Mouse (Mus musculus) myocyte (in vitro differentiated cells): ENCODE measurements at regions not wholly inside any gene's neighbourhood (a gene's known extent, or its start where the extent isn't known, plus 50 kb on each side); places are given as distances from the start of the nearest gene placed in this dataset.

Experiments used
- H3K27me3 ChIP-seq: one replicate; pipeline ENCODE4 v1.6.1; 2011; ENCODE audit not compliant: control insufficient read depth, insufficient read depth, insufficient read length
- H3K36me3 ChIP-seq: one replicate; pipeline ENCODE4 v1.6.1; 2011; ENCODE audit not compliant: control insufficient read depth, insufficient read depth
- H3K4me2 ChIP-seq: one replicate; pipeline ENCODE4 v1.6.1; 2011; ENCODE audit warnings: low read depth, control low read depth
- H3K4me3 ChIP-seq: one replicate; pipeline ENCODE4 v1.5.1; 2011; ENCODE audit warnings: mild to moderate bottlenecking, control low read depth, moderate library complexity
- H3K79me2 ChIP-seq: one replicate; pipeline ENCODE4 v1.6.1; 2011; ENCODE audit not compliant: control insufficient read depth, insufficient read depth
- H3ac ChIP-seq: one replicate; pipeline ENCODE4 v1.6.1; 2011; ENCODE audit not compliant: control insufficient read depth, insufficient read length
- CEBPB ChIP-seq: IDR thresholded peaks from 2 replicates; pipeline ENCODE4 v1.6.1; 2011; ENCODE audit warnings: mild to moderate bottlenecking, moderate library complexity; ENCODE audit not compliant: poor library complexity, insufficient read depth, severe bottlenecking
- E2F4 ChIP-seq: IDR thresholded peaks from one replicate; pipeline ENCODE4 v1.6.1; 2011; ENCODE audit warnings: mild to moderate bottlenecking, control low read depth, moderate library complexity; ENCODE audit not compliant: insufficient read depth
- MAX ChIP-seq: IDR thresholded peaks from one replicate; pipeline ENCODE4 v1.6.1; 2011; ENCODE audit warnings: low read depth, mild to moderate bottlenecking, control low read depth
- MYOD1 ChIP-seq, 3 experiments: IDR thresholded peaks; one replicate each; pipeline ENCODE4 v1.6.1; 2011; ENCODE audit warnings: control low read depth in 2 of 3, low read depth in 2 of 3, mild to moderate bottlenecking in 2 of 3, moderate library complexity in 1 of 3; ENCODE audit not compliant: insufficient read length in 2 of 3, control insufficient read depth in 1 of 3
- MYOG ChIP-seq, 3 experiments: IDR thresholded peaks; one replicate each; pipeline ENCODE4 v1.6.1; 2011; ENCODE audit warnings: control low read depth in 2 of 3, low read depth in 2 of 3, mild to moderate bottlenecking in 2 of 3; ENCODE audit not compliant: insufficient read length in 2 of 3, control insufficient read depth in 1 of 3, insufficient read depth in 1 of 3
- POLR2A ChIP-seq: IDR thresholded peaks from one replicate; pipeline ENCODE4 v1.6.1; 2011; ENCODE audit warnings: low read depth, mild to moderate bottlenecking, control low read depth, moderate library complexity; ENCODE audit not compliant: insufficient read length
- POLR2AphosphoS2 ChIP-seq: IDR thresholded peaks from one replicate; pipeline ENCODE4 v1.6.1; 2011; ENCODE audit warnings: low read depth, control low read depth; ENCODE audit not compliant: insufficient read length
- REST ChIP-seq: IDR thresholded peaks from one replicate; pipeline ENCODE4 v1.6.1; 2011; ENCODE audit warnings: mild to moderate bottlenecking, control low read depth, moderate library complexity; ENCODE audit not compliant: insufficient read depth, insufficient read length
- SRF ChIP-seq: IDR thresholded peaks from one replicate; pipeline ENCODE4 v1.6.1; 2011; ENCODE audit warnings: low read depth; ENCODE audit not compliant: control insufficient read depth, insufficient read length
- TCF12 ChIP-seq: IDR thresholded peaks from one replicate; pipeline ENCODE4 v1.6.1; 2011; ENCODE audit warnings: mild to moderate bottlenecking, control low read depth; ENCODE audit not compliant: poor library complexity, insufficient read depth, severe bottlenecking
- TCF3 ChIP-seq: IDR thresholded peaks from one replicate; pipeline ENCODE4 v1.6.1; 2011; ENCODE audit warnings: low read depth, control low read depth; ENCODE audit not compliant: insufficient read length
- USF1 ChIP-seq: IDR thresholded peaks from one replicate; pipeline ENCODE4 v1.6.1; 2011; ENCODE audit warnings: low read depth, mild to moderate bottlenecking, control low read depth, moderate library complexity

GRCm38 (mm10) chr13:56021716-56022115 lies 114.4 kb downstream of the H2afy start:
- H3ac ChIP-seq = no peak overlapping the region
- H3K36me3 ChIP-seq = no peaks in the 10 kb centered on the region
- H3K4me2 ChIP-seq = no peak overlapping the region
- TF ChIP-seq MYOG (IDR thresholded peaks at IDR 0.05; ENCODE audit: control insufficient read depth in 1 of 3, insufficient read depth in 1 of 3, insufficient read length in 2 of 3, low read depth in 2 of 3) (no peak), MAX (no peak), POLR2AphosphoS2 (no peak), USF1 (no peak), E2F4 (no peak)
- H3K4me3 ChIP-seq = no peak overlapping the region
- H3K27me3 ChIP-seq = no peaks in the 10 kb centered on the region
- no peaks in the 10 kb centered on the region for H3K79me2 ChIP-seq

- H3K36me3 ChIP-seq = no peaks in the 10 kb centered on the region
- H3K79me2 ChIP-seq = no peaks in the 10 kb centered on the region
- H3ac ChIP-seq = no peak overlapping the region
- no peak overlapping the region for H3K4me3 ChIP-seq
- H3K27me3 ChIP-seq = no peaks in the 10 kb centered on the region
- H3K4me2 ChIP-seq = no peak overlapping the region
- no peak for TF ChIP-seq TCF3
- TF ChIP-seq TCF12 = no peak
- TF ChIP-seq REST = no peak
- no peak for TF ChIP-seq MAX
These were observed 122.2 kb downstream of the H2afy start for GRCm38 (mm10) chr13:56014006-56014405.

- H3ac ChIP-seq = no peak overlapping the region
- TF ChIP-seq TCF3 (no peak), MYOD1 (IDR thresholded peaks at IDR 0.05; ENCODE audit: control insufficient read depth in 1 of 3, insufficient read length in 2 of 3, low read depth in 2 of 3) (no peak), POLR2AphosphoS2 (no peak), TCF12 (no peak), USF1 (no peak), E2F4 (no peak), SRF (no peak), REST (no peak), CEBPB (no peak), MAX (no peak), POLR2A (no peak), MYOG (IDR thresholded peaks at IDR 0.05; ENCODE audit: control insufficient read depth in 1 of 3, insufficient read depth in 1 of 3, insufficient read length in 2 of 3, low read depth in 2 of 3) (no peak)
- no peak overlapping the region for H3K4me3 ChIP-seq
- H3K27me3 ChIP-seq = no peaks in the 10 kb centered on the region
- no peak overlapping the region for H3K4me2 ChIP-seq
- no peaks in the 10 kb centered on the region for H3K36me3 ChIP-seq
- H3K79me2 ChIP-seq = no peaks in the 10 kb centered on the region
These were observed 125.7 kb downstream of the H2afy start for GRCm38 (mm10) chr13:56010416-56010815.

GRCm38 (mm10) chr13:56006827-56007226 lies 129.3 kb downstream of the H2afy start:
- H3K4me2 ChIP-seq = no peak overlapping the region
- no peak overlapping the region for H3ac ChIP-seq
- H3K27me3 ChIP-seq = no peaks in the 10 kb centered on the region
- no peaks in the 10 kb centered on the region for H3K36me3 ChIP-seq
- H3K4me3 ChIP-seq = no peak overlapping the region
- no peaks in the 10 kb centered on the region for H3K79me2 ChIP-seq
- TF ChIP-seq MYOD1 (IDR thresholded peaks at IDR 0.05; ENCODE audit: control insufficient read depth in 1 of 3, insufficient read length in 2 of 3, low read depth in 2 of 3) (peak in 2 of 3 experiments; percentile 59 to 79), REST (no peak), USF1 (peak; percentile 21)

GRCm38 (mm10) chr13:56005746-56006145 lies 130.4 kb downstream of the H2afy start:
- 0 out of 2 replicates have a peak, but pooled peaks have one; percentile 5 for TF ChIP-seq CEBPB
- no peak for TF ChIP-seq USF1
- Histone ChIP-seq H3K4me2 (no peak overlapping the region), H3ac (no peak overlapping the region), H3K79me2 (no peaks in the 10 kb centered on the region), H3K27me3 (no peaks in the 10 kb centered on the region), H3K4me3 (no peak overlapping the region), H3K36me3 (no peaks in the 10 kb centered on the region)

- Histone ChIP-seq H3K4me3 (no peak overlapping the region), H3K4me2 (peak overlapping the region; percentile 40)
These were observed 132.3 kb downstream of the H2afy start for GRCm38 (mm10) chr13:56003724-56004393.

More at GRCm38 (mm10) chr13:56003724-56004393, 132.3 kb downstream of the H2afy start:
- Histone ChIP-seq H3K27me3 (no peaks in the 10 kb centered on the region), H3K36me3 (no peaks in the 10 kb centered on the region), H3K79me2 (no peaks in the 10 kb centered on the region), H3ac (no peak overlapping the region)
- no peak for TF ChIP-seq CEBPB
- no peak for TF ChIP-seq TCF12
- TF ChIP-seq USF1 = no peak
- TF ChIP-seq POLR2A = no peak
- TF ChIP-seq E2F4 = no peak
- TF ChIP-seq POLR2AphosphoS2 = no peak
- TF ChIP-seq MAX = no peak
- no peak for TF ChIP-seq MYOG (IDR thresholded peaks at IDR 0.05; ENCODE audit: control insufficient read depth in 1 of 3, insufficient read depth in 1 of 3, insufficient read length in 2 of 3, low read depth in 2 of 3)
- TF ChIP-seq TCF3 = no peak
- no peak for TF ChIP-seq SRF
- TF ChIP-seq REST = no peak
- no peak for TF ChIP-seq MYOD1 (IDR thresholded peaks at IDR 0.05; ENCODE audit: control insufficient read depth in 1 of 3, insufficient read length in 2 of 3, low read depth in 2 of 3)
